Mouse (Mus musculus) MN1 (cell line): ENCODE data around the gene Dnaaf1.

Experiments
- DNase-seq: peaks from one replicate; pipeline ENCODE4 v3.0.0-alpha.2; 2016; ENCODE audit warnings: low spot score

The Dnaaf1 gene

GRCm38 (mm10) chr8:119623061-119623460 lies 48.0 kb downstream of the Dnaaf1 start:
- DNase-seq = no peak

GRCm38 (mm10) chr8:119623744-119624143 lies 48.7 kb downstream of the Dnaaf1 start:
- no peak for DNase-seq

- DNase-seq = no peak
Observed at GRCm38 (mm10) chr8:119624916-119625315, 49.9 kb downstream of the Dnaaf1 start.

GRCm38 (mm10) chr8:119625788-119626187 lies 50.8 kb downstream of the Dnaaf1 start:
- no peak for DNase-seq

- no peak for DNase-seq
Observed at GRCm38 (mm10) chr8:119627199-119627598, 52.2 kb downstream of the Dnaaf1 start.

- no peak for DNase-seq
Observed at GRCm38 (mm10) chr8:119627613-119628359, 52.8 kb downstream of the Dnaaf1 start.

- DNase-seq = peak; percentile 69
Observed at GRCm38 (mm10) chr8:119630841-119631240, 55.8 kb downstream of the Dnaaf1 start.

- no peak for DNase-seq
Observed at GRCm38 (mm10) chr8:119632246-119632645, 57.2 kb downstream of the Dnaaf1 start.

- DNase-seq = no peak
Observed at GRCm38 (mm10) chr8:119632909-119633308, 57.9 kb downstream of the Dnaaf1 start.

- DNase-seq = no peak
Observed at GRCm38 (mm10) chr8:119634616-119635336, 59.7 kb downstream of the Dnaaf1 start.

- DNase-seq = peak; percentile 72
Observed at GRCm38 (mm10) chr8:119635378-119635777, 60.3 kb downstream of the Dnaaf1 start, which contains the start of gene Kcng4. Gene Kcng4 (minus strand): TSS chr8:119635680.

- DNase-seq = no peak
Observed at GRCm38 (mm10) chr8:119635958-119636357, 60.9 kb downstream of the Dnaaf1 start.

GRCm38 (mm10) chr8:119636766-119637165 lies 61.7 kb downstream of the Dnaaf1 start:
- no peak for DNase-seq

- DNase-seq = no peak
Observed at GRCm38 (mm10) chr8:119637381-119637780, 62.3 kb downstream of the Dnaaf1 start.

- no peak for DNase-seq
Observed at GRCm38 (mm10) chr8:119638261-119638660, 63.2 kb downstream of the Dnaaf1 start.

GRCm38 (mm10) chr8:119639798-119640197 lies 64.8 kb downstream of the Dnaaf1 start:
- DNase-seq = no peak

GRCm38 (mm10) chr8:119641058-119641457 lies 66.0 kb downstream of the Dnaaf1 start:
- DNase-seq = no peak

GRCm38 (mm10) chr8:119642960-119643359 lies 67.9 kb downstream of the Dnaaf1 start:
- no peak for DNase-seq

- no peak for DNase-seq
Observed at GRCm38 (mm10) chr8:119644429-119644960, 69.5 kb downstream of the Dnaaf1 start.

- peak; percentile 63 for DNase-seq
Observed at GRCm38 (mm10) chr8:119644981-119645597, 70.1 kb downstream of the Dnaaf1 start.

GRCm38 (mm10) chr8:119646197-119646596 lies 71.2 kb downstream of the Dnaaf1 start:
- no peak for DNase-seq

GRCm38 (mm10) chr8:119646846-119647245 lies 71.8 kb downstream of the Dnaaf1 start:
- no peak for DNase-seq
